In the genomic region with DNA sequence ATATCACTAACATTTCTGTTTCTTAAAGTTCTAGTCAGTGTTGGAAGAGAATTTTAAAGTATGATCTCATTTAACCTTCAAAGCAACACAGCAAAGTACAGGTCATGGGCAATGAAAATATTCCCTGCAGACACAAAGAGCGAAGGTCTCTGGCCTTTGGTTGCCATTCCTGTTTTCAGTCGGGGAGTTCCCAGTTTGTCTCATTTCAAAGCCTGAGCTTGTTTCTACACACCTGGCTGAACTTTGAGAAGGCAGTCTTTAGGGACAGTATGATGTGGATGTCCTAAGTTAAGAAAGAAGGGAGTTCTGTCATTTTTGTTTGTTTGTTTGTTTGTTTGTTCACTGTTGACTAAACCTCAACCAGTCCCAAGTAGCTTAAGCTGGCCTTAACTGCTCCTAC, we compare ENCODE assay signal across 8 mouse cellular contexts. TPM values are rescaled to one million over a fixed set of nuclear protein-coding genes. Genes with fewer than 3 reads are reported as not detected.
DNase-seq lines count a peak whose midpoint lies in the region; ATAC-seq and TF ChIP-seq lines count a peak whose summit lies in the region.

No protein-coding gene starts in this region.

- ATAC-seq in hindbrain, embryonic 12.5 days (ENCODE audit: low FRiP score): no peak
- no peak for ATAC-seq in midbrain, embryonic 12.5 days (ENCODE audit: low FRiP score, low read depth)
- ATAC-seq in inflammation-experienced regulatory T-cells, adult 6 months: no peak

- no peaks in the 10 kb centered on the region for H3K27me3 ChIP-seq in hindbrain, embryonic 12.5 days
- H3K27me3 ChIP-seq in midbrain, embryonic 12.5 days: no peaks in the 10 kb centered on the region

- no peaks in the 10 kb centered on the region for H3K36me3 ChIP-seq in hindbrain, embryonic 12.5 days
- no peaks in the 10 kb centered on the region for H3K36me3 ChIP-seq in midbrain, embryonic 12.5 days

- no peak for TF ChIP-seq POLR2A in bone marrow macrophage, adult 2 months (IDR thresholded peaks at IDR 0.05; ENCODE audit: borderline replicate concordance, low read depth, low read length)

- peak; percentile 49 for DNase-seq in kidney, adult 9 months
- no peak for DNase-seq in kidney, postnatal 25 days
- DNase-seq in gastrocnemius, adult 18-20 months (ENCODE audit: low spot score): no peak
- no peak for DNase-seq in urinary bladder, postnatal 36 days (ENCODE audit: low spot score in 2 of 2)

- WGBS in hindbrain, embryonic 12.5 days: 60% methylated on average over 2 of the region's 2 CpGs
- 53% methylated on average over 2 of the region's 2 CpGs for WGBS in midbrain, embryonic 12.5 days

- H3K27ac ChIP-seq in bone marrow macrophage, adult 2 months (ENCODE audit: insufficient read depth, low read depth, low read length): peak overlapping the region; percentile 91
- peak overlapping the region; percentile 99 for H3K27ac ChIP-seq in hindbrain, embryonic 12.5 days
- H3K27ac ChIP-seq in midbrain, embryonic 12.5 days (replicated peaks): peak overlapping the region; percentile 100

- H3K9me3 ChIP-seq in hindbrain, embryonic 12.5 days (replicated peaks): no peaks in the 10 kb centered on the region
- no peaks in the 10 kb centered on the region for H3K9me3 ChIP-seq in midbrain, embryonic 12.5 days

- TF ChIP-seq CTCF in bone marrow macrophage, adult 2 months (IDR thresholded peaks at IDR 0.05; ENCODE audit: low read depth, low read length): no peak

- H3K4me2 ChIP-seq in hindbrain, embryonic 12.5 days (replicated peaks): peak overlapping the region; percentile 73
- peak overlapping the region; percentile 71 for H3K4me2 ChIP-seq in midbrain, embryonic 12.5 days (replicated peaks)

- H3K9ac ChIP-seq in hindbrain, embryonic 12.5 days: peak overlapping the region; percentile 70
- peak overlapping the region; percentile 100 for H3K9ac ChIP-seq in midbrain, embryonic 12.5 days (replicated peaks)

- H3K4me1 ChIP-seq in bone marrow macrophage, adult 2 months (ENCODE audit: control insufficient read depth, insufficient read depth, low read length): peaks cover 26% of the 10 kb centered on the region
- peaks cover 18% of the 10 kb centered on the region for H3K4me1 ChIP-seq in hindbrain, embryonic 12.5 days
- peaks cover 26% of the 10 kb centered on the region for H3K4me1 ChIP-seq in midbrain, embryonic 12.5 days

- H3K4me3 ChIP-seq in bone marrow macrophage, adult 2 months (ENCODE audit: insufficient read depth, low read length): peak overlapping the region; percentile 68
- H3K4me3 ChIP-seq in hindbrain, embryonic 12.5 days: peak overlapping the region; percentile 80
- H3K4me3 ChIP-seq in midbrain, embryonic 12.5 days: peak overlapping the region; percentile 92

RNA-seq across cellular contexts. Expression of a gene that starts 1.0 kb away (rescaled TPM):
- polyA plus RNA-seq in bone marrow macrophage, adult 2 months (2012; ENCODE audit: insufficient read depth, insufficient read length, missing spikeins): 6.3 and 8.3 TPM in 2 replicates
- 8.7 and 9.1 TPM in 2 replicates for polyA plus RNA-seq in hindbrain, embryonic 12.5 days (2016; fragmentation: Nextera tagmentation; extraction: Ambion mirVana)
- 10.1 and 10.2 TPM in 2 replicates for polyA plus RNA-seq in midbrain, embryonic 12.5 days (2016; fragmentation: Nextera tagmentation; extraction: Ambion mirVana)
- 1 to 10 TPM; 3.7 to 4.1 TPM for total RNA-seq in gastrocnemius, adult 18-20 months (2021)
- polyA plus RNA-seq in inflammation-experienced regulatory T-cells, adult 6 months (2017; shearing (Covaris generic)): 1 to 10 TPM; 7.7 to 9.0 (median 8.5) TPM
